Mouse (Mus musculus): ENCODE measurements around the gene Trim65.

DNA sequence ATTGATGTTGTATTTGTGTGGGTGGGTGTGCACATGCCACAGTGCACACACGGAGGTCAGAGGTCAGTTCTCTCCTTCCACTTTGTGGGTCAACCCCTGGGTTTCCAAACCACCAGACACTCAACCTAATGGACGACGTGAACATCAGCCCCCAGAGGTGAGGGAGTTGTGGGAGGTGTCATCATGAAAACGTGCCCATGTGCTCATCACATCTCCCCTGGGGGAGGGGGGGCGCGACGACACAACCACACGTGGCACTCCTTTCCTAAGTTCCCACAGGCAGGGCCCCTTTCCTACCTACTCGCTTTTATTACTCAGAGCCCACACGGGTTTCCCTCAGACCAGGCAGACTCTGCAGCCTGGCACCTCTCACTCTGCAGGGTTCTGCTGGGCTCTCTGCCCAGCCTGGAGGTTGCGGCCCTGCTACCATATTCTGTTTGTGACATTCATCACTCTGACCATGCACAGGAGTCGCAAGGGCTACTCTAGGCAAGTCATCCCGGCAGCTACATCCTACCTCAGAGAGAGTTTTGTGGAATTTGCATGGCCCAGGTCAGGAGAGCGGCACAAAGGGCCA lies 47.7 kb downstream of the Trim65 start:
- TF ChIP-seq POLR2A (IDR thresholded peaks at IDR 0.05; ENCODE audit: low read depth, low read length) (no peak), MXI1 (IDR thresholded peaks at IDR 0.05; ENCODE audit: low read depth, low read length) (no peak)
